Mouse (Mus musculus) lung, postnatal 25 days (tissue): ENCODE data around the gene Fam214b.

Source experiments
- DNase-seq: peaks from one replicate; pipeline ENCODE4 v3.0.0; 2022; ENCODE audit warnings: low spot score

Fam214b gene

DNA sequence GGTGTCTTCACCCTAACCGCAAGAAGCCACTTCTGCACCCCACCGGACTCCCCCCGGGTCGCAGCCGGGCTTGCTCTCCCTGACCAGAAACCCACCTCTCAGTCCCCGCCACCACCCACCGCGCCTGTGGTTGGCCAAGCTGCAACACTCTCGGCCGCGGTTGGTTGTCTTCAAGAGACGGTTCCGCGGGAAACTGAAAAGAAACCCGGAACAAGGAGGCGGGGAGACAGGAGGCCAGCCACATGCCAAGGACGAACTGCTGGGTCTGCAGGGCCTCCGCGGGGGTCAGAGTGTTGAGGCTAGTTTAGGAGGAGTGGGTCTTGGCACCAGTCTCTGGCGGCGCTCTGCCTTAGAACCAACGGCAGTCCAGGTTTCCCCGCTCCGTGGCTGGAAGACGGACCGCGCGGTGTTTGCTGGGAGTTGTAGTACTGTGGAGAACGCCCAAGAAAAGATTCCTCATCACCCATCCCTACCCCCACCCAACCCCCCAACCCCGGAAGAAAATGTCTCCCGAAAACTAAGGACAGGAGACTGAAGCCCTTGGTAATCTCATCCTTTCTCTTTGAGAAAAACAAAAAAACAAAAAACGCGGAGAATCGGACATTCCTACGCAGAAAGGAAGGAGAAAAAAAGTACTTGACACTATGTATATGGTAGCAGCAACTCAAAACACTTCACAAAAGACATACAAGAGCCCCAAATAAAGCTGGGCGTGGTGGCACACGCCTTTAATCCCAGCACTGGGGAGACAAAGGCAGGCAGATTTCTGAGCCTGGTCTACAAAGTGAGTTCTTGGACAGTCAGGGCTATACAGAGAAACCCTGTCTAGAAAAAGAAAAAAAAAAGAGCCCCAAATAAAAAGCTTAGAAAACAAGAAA is 35.6 kb downstream of the Fam214b start, which contains the start of gene Fancg:
Fancg (minus strand) TSS at position 346 of the 878 bp plus-strand sequence.
- peak; percentile 83 for DNase-seq

DNA sequence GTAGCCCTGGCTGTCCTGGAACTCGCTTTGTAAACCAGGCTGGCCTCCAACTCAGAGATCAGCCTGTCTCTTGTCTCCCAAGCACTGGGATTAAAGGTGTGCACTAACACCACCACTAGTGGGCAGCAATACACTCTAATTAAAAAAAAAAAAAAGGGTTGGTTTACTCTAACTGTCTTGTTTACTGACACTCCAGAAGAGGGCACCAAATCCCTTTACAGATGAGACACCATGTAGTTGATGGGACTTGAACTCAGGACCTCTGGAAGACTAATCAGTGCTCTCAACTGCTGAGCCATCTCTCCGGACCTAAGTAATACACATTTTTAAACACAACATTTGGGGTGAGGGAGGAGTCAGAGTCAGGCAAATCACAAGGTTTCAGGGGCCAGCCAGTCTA is 40.3 kb downstream of the Fam214b start:
- peak; percentile 70 for DNase-seq

DNA sequence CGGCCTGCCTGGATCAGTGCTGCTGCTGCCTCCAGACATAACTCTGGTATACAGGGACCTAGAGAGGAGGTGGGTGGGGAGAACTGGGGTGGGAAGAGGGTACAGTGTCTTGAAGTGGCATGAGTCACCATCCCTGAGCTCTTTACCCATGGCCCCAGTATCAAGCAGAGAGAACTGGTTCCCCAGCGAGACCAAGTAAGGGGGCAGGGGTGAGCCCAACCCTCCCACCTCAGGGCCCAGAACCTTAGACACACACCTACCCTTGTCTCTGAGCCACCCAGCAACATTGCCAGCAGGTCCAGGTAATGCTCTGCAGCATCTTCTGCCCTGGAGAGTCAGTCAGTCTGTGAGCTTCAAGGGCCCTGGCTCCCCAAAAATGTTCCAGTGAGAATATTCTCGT is 41.1 kb downstream of the Fam214b start:
- DNase-seq, result no peak

DNA sequence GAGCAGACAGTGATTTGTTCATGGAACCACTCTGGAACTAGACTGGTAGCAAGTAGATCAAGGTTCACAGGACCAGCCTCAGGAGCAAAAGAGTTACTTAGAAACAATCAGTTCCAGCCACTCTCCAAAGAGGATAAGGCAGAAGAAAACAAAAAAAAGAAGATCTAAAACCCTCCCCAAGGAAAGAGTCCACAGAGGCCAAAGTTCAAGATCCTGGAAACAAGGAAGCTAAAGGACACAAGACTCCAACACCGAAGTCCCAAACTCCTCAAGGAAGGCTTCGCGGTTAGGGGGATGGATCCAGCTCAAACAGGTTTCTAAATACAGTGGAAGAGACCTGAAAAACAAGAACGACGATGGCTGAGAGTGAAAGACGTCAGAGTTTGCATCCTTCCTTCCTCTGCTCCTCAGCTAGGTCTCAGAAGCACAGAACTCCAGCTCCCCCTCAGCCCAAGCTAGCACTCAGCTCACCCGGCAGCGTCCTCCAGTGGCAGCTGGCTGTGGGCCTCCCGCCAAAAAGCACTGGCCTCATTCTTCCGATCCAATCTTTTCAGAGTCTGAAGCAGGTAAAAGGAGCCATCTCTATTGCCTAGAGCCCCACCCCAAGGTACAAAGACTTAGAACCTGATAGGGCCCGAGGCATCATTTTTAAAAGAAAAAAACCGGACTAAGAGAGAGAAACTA is 43.1 kb downstream of the Fam214b start:
- no peak for DNase-seq

DNA sequence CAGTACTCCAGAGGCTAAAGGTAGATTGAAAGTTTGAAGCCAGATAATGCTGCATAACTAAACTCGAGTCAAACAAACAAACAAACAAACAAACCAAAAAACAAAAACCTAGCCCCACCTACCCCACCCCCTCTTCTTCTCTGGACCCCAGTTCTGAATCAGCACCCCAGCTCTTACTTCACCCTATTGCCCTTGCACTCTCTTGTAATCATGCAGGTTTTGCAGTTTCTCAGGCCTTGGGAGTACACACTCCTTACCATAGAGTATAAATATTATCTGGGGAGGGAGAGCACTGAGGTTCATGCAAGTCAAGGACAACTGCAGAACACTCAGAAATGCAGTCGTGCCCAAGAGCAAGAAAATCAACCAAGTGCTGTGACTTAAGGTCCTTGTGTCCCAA is 44.7 kb downstream of the Fam214b start:
- no peak for DNase-seq

DNA sequence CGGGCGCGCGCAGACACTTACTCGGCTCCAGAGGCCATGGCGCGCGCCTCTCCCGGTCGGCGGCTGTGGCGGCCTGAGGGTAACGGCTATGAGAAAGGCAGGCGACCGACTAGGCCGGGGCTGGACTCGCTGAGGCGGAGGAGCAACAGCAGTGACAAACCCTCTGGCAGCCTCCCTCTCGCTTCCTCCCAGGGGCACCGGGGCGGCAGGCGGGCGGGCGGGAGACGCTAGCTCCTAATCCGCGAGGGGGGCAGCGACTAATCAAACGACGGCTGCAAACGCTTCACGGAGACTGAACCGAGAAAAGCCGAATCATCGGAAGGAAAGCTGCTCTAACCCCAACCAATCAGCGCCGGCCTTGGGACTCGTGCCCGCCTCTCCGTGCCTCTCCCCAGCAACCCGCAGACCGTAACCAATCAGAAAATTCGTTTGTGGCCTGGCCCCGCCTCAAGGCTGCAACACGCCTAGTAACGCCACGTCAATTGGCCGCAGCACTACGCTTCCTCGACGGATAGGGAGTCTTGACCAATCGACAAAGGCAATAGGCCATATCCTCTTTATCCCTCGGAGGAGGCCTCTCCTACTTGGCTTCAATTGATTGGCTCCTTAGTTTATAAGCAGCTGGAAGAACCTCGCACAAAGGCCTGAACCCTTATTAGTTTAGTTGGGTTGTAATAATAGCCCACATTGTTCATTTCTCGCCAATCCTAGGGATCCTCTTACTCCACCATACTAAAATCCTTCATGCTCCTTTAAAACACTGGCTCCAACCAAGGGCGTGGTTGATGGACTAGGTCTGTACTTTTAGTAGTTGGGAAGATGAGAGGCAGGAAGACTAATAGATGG is 45.7 kb downstream of the Fam214b start, which contains the start of gene Vcp:
Vcp (minus strand) TSS at position 367 of the 846 bp plus-strand sequence.
- peak; percentile 99 for DNase-seq

DNA sequence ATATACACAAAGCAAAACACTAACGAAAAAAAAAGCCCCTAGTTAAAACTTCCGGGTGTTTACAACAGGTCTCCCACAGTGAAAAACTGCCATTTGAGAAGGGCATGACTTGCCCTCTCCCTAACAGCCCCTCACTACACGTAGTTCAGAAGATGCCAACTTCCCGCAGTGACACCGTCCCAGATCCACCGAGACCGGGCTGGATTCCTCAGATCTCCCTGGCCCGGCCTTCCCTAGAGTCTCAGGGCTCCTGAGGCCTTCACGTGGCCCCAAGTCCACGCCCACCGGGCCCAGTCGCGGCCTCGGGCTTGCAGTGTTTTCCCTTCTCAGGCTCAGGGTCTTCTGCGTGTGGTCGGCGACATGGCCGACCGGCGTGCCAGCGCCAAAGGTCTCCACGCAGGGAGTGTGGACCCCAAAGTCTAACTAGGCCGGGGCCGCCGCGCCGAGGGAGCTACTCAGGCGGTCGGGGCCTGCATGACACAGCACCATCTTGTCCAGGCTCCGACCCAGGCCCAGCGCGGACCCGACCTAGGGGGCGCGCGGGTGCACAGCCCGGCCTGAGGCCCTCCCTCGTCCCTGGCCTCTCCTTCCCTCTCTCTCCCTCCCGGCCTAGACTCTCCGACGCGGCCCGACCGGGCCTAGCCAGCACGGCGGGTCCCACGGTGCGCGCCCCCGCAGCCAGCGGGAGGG is 46.4 kb downstream of the Fam214b start:
- DNase-seq, result peak; percentile 68

DNA sequence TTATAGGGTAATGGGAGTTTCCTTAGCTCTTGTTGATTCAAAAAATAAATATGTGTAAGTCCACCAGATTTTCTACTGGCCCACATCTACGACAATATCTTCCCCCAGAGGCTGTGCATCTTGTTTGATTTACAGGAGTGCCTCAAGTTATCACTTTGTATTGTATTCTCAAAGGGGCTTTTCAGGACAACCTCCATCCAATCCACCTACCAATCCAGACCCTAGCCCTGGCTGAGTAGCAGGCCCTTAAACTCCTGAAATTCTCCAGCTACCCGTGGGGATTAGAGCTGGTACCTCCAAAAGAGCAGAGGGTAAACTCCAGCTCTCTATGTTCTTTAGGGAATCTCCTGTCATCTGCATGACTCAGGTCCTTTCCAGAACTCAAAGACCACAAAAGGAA is 48.0 kb downstream of the Fam214b start:
- no peak for DNase-seq

DNA sequence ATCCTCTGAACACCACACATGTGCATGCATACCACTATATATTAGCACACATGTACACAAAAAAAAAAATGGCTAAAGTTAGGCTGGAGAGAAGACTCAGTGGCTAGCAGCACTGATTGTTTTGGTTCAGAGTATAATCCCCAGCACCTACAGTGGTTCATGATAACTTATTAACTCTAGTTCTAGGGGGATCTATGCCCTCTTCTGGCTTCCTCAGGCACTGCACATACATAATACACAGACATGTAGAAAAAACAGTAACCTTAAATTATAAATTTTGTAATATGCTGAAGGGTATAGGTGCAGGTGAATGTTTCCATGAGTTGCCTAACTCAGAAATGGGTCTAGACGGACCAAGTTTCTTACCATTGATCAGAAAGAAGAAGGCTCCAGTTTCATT is 57.7 kb downstream of the Fam214b start:
- DNase-seq, result no peak
